Mouse (Mus musculus): ENCODE data around the gene Tmeff1.

- no peak for TF ChIP-seq POLR2A (IDR thresholded peaks at IDR 0.05; ENCODE audit: borderline replicate concordance, control insufficient read depth, low read depth, low read length)
- no peak for TF ChIP-seq CTCF (IDR thresholded peaks at IDR 0.05; ENCODE audit: control insufficient read depth, insufficient read depth, low read length)
Observed at GRCm38 (mm10) chr4:48585241-48586098, 496 bp downstream of the Tmeff1 start.
